Mouse (Mus musculus) cerebellum, adult 11 months (tissue): ENCODE measurements around the gene Tlr6.

Experiments
- DNase-seq: peaks from one replicate; pipeline ENCODE4 v3.0.0; 2022

Gene Tlr6

DNA sequence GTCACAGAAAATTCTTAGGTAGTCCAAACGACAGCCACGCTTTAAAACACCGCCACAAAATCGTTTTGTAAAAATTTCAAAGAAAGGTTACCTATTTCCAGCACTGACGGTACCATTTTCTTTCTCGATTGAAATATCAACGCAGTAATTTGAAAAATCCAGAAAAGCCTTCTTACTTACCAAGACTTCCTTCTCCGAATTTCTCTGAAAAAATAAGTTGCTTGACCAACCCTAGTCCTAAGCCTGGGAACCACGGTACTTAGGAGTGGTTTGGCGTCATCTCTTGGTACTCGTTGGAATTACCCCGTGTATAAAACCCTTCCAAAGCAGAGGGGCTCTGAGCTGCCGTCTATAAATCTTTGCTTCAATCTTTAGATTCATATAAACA is at the start of gene Tlr6:
TSS of gene Tlr6 (minus strand) at position 255 of the 388 bp plus-strand sequence.
- peak; percentile 6 for DNase-seq

DNA sequence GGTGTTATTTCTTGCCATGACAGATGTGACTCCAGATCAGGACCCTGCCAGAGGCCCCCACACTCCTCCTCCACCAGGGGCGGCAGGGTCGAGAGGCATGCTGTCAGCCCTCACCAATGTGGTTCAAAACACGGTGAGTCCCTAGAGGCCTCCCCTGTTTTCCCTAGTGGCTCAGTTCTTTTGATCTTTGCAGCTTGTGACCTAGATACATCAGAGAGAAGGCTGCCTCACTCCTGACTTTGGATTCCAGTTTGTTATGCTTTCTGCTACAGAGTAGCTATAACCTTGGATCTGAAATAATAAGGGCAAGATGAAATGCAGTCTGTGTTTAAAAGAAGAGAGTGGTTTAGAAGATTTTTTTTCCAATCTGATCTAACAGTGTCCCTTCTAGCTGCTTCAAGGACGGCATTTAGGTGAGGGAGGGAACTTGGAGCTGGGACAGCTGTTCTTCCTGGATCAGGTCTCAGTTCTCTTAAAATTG is 46.2 kb upstream of the Tlr6 start:
- no peak for DNase-seq

DNA sequence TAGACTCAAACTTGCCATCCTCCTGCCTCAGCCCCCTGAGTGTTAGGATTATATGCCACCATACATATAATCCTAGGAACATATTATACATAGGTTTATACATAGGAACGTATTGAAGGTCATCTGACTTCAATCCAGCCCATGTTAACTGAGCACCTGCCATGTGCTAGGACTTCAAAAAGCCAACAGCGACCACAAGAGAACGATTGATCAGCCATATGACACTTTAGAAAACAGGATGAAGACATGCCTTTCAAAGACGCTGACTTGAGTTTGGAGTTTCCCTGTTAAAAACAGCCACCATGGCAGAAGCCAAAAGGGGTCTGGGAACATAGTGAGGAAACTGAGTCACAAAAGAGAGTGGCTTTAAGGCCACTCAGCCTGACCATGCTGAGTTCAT is 45.4 kb upstream of the Tlr6 start:
- no peak for DNase-seq

DNA sequence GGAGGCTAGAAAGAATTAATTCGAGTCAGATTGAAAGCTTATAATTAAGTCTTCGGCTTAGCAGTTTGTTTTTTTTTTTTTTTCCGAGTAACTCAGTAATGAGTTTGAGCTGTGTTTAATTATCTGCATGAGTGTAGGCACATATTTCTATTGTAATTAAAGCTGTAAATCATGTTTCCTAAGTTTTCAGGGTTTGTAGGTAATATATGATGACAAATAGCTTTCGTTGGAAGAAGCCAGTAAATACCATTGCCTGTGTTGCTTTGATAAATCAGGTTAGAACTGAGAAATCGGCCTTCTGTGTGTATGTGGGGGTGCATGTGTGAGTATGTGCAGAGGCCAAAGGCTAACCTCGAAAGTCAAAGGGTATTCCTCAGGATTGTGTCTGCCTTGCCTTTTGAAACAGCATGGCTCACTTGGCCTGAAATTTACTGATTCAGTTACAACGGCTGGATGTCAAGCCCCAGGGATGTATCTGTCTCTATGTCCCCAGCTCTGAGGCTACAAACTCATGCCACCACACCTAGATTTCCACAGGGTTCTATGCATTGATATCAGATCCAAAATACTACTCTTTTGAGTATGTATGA is 44.1 kb upstream of the Tlr6 start:
- DNase-seq = no peak

DNA sequence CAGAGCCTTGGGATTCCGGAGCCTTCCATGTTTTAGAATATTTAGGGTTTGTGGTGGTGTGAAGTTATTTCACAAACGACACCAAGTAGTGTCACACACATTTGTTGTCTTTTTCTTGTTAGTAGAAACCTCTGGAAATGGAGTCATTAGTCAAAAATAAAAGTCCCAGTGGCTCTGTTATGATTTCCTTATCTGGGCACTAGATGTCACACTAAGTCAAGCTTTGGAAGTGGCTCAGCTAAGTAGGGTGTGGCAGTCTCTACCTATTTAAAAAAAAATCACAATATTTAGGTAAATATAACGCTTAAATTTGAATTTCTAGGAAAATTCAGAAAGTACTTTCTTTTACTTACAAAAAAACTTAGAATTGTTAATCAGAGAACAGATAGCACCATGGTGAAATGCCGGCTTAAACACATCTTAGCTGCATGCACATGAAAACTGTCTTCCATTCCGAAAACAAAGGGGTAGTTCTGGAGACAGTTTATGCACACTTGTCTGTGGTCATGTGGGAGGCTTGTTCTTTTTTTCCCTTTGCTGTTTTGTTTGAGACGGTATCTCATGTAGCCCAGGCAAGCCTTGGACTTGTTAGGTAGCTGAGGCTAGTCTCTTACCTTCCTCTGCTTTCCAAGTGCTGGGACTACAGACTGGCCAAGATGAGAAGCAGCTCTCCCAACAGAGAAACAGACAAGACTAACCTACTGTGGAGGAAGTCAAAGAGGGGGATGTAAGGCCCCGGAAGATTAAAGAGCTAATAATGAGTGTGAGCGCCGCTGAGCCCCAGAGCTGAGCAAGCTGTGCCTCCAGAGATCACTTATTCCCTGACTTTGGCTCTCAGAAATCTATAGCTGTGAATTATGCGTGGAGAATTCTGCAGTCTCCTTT is 43.3 kb upstream of the Tlr6 start:
- DNase-seq = no peak

DNA sequence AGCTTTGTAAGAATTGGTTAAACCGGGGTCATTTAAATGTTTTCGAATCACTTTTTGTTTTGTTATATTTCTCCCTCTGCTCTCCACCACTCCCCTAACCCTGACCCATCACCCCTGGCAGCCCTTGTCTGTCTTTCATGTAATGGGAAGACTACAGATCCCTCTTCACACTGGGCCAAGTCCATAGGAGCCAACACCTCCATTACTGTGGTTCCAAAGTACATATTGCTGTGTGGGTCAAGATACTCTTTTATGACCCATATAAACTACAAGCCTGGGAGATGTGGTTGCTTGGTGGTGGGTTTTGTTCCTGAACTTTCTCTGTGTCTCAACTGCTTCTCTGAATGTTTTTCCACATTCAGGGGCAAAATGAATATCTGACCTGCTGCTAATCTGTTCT is 35.5 kb upstream of the Tlr6 start:
- DNase-seq = no peak

DNA sequence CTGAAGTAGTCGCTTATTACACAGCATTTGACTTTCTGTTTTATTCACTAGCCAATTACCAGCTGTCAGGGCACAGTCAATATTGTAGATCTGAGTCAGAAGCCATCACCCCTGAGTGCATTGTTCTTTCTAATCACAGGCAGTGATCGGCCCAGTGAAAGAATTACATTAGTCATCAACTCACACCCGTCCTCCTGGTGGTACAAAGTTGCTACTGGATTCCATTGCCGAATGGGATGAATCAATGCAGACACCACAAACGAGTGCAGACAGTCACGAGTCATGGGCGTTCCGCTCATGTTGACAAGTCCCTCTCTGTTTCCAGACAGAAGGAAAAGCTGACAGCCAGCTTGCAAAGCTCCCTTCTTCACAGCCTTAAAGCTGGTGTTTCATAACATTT is 32.6 kb upstream of the Tlr6 start:
- no peak for DNase-seq

DNA sequence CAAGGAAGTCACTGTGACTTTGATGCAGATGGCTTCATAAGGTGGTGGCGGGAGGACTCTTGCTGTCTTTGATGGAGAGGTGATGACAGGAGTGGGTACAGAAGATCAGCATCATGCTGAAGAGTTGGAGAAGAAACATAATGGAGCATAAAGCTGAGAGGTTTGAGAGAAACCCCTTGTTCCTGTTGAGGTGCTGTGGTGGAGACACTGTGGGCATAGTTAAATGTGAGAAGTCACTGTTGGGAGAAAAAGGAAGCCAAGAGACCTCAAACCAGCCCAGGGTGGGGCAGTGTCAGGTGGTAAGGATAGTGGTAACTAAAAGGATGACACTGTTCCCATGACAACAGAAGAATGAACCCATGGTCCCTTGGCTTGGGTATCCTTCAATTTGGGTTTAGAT is 30.0 kb upstream of the Tlr6 start:
- DNase-seq = no peak

DNA sequence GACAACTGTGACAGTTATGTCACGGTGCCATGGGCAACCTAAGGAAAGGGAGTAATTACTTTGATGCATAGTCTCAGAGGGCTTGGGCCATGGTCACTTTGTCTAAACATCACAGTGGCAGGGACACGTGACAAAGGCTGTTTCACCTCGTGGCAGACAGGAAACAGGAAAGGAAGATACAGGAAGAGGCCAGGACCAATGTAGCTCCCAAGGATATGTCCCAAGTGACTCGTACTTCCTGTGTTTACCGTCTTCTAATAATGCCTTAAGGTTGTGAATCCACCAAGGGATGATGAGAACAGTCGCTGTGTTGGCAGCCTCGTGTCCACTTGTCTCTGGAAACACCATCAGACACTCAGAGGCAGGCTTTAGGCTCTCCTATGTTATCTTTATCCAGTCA is 26.1 kb upstream of the Tlr6 start:
- DNase-seq = no peak

DNA sequence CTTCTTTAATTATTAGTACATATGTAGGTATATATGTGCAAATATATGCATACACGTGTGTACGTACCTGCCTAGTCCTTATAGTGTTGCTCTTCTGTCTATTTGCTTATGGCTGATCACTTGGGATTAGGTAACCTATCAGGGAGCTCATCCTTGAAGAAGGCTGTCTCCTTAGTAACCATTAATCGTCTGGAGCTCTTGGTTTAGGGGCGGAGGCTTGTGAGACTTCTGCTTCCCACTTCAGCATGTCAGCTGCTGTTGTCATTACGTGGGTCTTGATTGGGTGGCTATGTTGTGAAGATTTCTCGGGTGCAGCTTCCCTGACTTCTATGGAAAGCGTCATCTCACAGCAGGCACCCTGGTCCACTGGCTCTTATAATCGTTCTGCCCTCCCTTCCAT is 17.2 kb upstream of the Tlr6 start:
- no peak for DNase-seq

DNA sequence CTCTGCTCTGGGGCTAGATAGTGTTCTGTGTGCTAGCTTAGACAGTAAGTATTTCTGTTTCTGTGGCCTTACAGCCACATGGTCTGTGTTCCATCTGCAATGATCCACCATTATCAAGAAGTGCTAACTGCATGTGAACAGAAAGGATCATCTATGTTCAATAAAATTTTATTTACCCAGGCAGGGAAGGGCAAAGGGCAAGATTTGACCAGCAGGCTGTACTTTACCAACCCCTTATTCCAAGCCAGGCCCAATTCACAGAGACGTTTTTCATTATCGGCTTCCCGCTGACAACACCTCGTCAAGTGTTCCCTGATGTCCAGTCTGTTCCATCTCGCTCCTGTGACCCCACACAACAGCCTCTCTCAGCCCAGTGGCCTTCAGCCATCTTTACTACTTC is 15.2 kb upstream of the Tlr6 start:
- no peak for DNase-seq

DNA sequence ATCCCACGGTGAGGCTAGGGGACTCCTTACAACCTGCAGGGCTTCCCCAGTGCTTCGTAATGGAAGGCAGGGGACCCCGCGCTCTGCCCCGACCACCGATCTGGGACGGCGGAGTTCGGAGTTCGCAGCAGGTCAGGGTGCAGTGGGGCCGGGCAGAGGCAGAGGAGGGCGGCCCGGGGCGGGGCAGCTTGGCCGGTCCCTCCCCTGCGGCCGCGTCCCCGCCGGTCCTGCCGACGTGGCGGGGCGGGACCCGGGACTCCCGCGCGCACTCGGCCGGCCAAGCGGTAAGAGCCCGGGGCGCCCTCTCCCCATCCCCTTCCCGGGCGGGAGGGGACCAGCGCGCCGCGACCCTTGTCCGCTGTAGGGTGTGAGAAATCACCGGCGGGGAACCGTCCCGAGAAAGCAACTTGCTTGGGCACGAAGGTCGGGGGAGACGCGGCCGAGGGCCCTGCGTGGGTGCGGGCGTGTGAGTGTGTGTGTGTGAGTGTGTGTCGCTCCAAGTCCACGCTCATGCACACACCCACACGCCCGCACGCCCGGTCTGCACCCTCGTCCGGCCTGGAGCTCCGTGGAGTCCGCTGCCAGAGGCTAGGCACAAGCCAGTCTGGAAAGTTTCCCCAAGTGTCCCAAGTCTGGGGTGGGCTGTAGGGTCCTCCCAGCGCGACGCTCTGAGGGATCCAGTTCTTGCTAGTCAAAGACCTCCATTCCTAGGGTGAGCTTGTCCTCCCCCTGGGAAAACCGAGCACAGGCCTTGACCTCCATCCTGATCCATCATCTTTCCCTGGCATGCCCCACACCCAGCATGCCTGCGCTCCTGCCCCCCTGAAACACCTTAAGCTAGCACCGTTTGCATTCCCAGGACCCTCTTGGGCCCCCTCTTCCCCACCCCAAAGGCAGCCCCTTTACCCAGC is 10.2 kb upstream of the Tlr6 start, which contains the start of gene Fam114a1:
TSS of gene Fam114a1 (plus strand) at position 211 of the 911 bp plus-strand sequence.
- DNase-seq = peak; percentile 3

DNA sequence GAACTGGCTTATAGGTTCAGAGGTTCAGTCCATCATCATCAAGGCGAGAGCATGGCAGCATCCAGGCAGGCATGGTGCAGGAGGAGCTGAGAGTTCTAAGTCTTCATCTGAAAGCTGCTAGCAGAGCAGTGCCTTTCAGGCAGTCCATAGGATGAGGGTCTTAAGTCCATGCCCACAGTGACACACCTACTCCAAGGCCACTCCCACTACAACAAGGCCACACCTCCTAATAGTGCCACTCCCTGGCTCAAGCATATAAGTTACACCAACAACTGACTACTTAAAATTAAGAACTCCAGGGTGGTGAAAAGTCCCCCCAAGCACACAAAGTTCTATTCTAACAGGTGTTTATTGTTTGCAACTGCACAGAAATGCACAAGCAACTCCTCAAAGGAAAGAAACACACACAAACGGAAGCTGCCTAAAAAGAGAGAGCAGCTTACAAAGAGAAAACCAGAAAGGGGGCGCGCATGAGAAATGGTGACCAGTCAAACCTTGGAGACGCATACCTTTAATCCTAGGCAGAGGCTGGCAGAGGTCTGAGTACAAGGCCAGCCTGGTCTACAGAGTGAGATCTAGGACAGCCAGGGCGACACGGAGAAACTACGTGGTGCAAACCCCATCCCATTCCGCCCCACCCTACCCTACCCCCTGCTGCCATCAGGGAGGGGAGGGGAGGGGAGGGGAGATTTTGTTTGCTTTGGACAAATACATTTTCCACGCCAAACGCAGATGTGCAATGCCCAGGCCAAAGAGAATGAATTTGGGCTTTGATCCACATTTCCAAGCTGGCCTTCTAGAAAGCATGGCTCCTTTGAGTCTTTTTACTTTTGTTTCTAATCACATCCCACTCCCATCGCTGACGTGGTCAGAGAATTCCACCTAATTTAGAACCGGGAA is 9.3 kb upstream of the Tlr6 start:
- DNase-seq = no peak

DNA sequence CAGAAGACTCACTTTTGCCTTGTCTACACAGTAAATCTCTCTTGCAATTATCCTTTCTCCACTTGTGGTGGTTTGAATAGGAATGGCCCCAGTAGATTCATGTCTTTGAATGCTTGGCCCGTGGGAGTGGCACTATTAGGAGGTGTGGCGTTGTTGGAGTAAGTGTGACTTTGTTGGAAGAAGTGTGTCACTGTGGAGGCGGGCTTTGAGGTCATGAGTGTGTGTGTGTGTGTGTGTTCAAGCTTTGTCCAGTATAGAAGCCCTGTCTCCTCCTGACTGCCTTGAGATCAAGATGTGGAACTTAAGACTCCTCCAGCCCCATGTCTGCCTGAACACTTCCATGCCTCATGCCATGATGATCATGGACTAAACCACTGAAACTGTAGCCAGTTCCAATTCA is 3.8 kb upstream of the Tlr6 start:
- DNase-seq = no peak

DNA sequence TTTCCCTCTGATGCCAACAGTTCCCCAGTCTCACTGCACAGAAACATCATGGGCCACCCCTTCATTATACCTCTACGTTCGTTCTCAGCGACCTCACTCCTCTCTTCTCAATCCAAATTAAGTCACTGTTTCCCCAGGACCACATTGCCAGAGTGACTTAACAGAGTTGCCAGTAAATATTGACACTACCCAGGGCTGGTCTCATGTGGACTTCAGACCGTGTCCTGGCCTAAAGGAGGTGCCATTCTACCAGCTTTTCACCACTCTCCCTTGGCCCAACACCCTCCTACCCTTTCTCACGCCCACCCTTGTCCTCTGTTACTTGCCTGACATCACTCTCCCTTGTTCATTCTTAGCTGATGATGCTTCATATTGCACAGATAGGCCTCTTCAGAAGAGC is 3.4 kb upstream of the Tlr6 start:
- DNase-seq = no peak

DNA sequence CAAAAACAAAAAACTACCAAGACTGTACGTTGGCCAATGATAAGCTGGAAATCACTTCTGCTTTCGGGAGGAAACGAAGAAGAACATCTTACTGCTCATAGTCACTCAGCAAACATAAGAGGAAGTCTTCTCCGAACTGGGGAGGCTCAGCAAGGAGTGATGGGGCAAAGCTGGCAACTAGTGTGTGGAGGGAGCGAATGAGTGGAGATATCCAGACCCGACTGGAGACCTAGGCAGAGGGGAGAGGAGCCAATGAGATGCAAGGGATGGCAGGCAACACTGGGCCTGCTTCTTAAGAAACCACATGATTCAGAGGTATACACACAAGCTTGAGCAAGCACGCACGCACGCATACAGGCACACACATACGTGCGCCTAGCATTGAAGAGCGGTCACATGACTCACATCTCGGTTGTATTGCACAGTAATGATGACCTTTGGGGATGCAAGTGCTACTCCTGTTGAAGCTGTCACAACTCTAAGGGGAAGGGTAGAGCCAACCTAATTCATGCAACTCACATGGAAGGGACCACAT is 1.0 kb upstream of the Tlr6 start:
- DNase-seq = no peak

DNA sequence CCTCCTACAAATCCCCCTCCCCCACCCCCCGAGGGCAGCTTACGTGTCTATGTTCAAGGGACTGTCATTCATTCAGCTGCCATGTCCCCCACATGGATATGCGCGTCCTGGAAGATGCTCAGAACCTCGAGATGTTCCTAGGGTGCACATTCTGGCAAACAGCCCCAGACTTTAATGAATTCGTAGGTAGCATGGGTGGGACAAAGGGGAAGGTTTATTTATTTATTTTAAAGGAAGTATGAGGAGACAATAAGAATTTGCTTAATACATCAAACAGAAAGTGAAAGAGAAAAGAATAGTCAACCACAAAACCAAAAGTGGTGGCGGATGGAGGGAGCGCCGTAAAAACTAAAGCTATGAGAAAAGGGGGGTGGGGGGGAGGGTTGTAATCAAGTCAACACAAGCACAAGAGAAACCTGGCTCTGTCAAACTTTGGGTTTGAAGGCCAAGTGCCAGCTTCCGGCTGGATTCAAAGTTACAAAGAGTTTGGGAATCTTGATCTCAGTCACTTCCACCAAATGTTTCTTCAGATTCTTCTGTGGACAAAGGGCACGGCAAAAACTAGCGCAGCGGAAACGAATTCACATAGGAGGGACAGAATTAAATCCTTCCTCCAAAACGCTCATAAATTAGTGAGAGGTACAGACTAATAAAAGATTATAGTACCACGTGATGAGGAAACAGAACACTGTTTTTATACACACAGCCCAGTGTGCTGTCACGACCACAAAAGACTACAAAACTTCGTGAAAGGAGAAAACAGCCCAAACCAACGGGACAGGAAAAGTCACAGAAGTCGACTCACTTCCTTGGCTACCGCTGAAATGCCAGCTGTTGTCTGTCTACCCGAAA is 680 bp downstream of the Tlr6 start:
- no peak for DNase-seq

DNA sequence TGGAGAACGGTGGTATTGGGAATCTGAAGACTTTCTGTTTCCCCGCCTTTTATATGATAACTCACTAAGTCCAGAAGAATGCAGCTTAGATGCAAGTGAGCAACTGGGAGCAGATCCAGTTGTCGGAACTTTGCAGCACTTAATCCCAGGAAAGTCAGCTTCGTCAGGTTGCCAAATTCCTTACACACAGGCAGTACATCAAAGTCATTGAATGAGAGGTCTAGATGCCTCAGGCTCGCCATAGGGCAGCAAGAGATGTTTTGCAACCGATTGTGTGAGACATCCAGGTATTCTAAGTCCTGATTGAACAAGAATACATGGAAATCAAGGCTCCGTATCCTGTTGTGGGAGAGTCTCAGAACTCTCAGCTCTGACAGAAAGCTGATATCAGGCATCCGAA is 5.0 kb downstream of the Tlr6 start:
- DNase-seq = no peak

DNA sequence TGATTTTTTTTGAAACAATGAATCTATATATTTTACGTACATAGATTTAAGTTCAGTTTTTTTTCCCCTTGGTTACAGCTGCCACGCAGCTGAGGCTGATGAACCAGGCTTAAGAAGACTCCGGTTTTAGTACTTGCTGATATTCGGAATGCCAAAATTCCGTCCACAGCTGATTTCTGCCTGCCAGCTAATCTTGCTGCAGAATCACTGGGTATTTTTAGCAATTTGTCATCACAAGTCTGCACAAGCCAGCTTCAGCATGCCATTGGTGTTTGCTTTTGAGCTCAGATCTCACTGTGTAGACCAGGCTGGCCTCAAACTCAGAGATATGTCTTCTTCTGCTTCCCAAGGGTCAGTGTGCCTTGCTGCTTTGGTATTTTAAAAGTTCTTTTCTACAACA is 8.4 kb downstream of the Tlr6 start:
- DNase-seq = no peak

DNA sequence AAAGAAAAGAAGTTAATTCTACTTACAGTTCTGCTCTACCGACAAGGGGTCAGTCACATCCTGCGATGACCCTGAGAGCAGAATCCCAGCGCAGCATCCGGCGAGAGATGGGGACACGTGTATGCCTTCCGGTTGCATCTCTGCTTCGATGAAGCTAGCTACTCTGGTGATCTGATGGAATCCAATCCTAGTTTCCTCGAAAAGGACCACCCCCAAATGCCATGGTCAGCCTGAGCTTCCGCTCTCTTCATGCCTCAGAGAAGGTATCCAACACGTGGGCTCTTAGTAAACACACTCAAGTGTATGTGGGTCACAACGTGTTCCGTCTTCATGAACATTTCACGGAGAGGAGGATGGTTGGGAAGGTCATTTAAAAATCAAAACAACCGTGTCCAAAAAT is 27.1 kb downstream of the Tlr6 start:
- no peak for DNase-seq

DNA sequence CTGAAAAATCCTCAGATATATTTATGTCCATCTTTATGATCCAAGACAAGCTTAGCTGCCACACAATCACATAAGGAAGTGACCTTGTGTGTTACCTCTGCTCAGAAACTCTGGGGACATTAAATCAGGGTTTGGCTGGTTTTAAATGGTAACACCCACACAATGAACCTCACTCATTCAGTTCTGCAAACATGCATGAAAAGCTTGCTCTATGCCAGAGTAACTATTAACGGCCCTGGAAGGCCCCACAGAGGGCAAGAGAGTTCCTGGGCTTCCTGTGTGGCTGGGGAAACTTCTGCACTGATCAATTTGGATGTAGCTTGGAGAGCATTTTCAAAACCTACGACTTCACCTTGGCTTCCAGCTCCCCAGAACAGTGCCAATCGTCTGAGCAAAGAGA is 27.7 kb downstream of the Tlr6 start:
- no peak for DNase-seq
